Mouse (Mus musculus): ENCODE data around the gene Rin2. TPM values are rescaled to one million over a fixed set of nuclear protein-coding genes. Genes with fewer than 3 reads are reported as not detected.
"Not testable (repeated sequence)": the region's sequence is repeated elsewhere in the genome, so short reads cannot be mapped to it uniquely, and the experiment has no call there.

Rin2 gene
- total RNA-seq, 2 experiments from 2014 or later = 20.6 to 27.9 TPM

DNA sequence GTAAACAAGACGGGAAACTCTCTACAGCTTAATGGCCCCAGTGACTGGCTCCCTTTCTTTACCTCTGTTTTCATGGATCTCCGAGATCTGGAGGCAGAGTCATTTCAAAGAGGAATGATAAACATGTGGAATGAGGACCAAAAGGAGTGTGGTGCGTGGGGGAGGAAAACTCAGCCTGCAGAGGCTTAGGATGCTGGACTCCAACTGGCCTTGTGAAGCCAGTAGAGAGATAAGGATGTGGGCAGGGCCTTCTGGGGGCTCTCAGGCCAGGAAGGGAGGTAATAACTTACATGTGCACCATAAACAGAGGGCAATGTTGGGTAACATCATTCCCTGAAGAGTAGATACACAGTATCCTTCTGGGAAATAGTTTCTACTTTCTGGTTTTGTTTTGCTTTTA lies 7.9 kb downstream of the Rin2 start:
- intact Hi-C loops (cut with DNase I) = no loop called here
- no peak for DNase-seq

DNA sequence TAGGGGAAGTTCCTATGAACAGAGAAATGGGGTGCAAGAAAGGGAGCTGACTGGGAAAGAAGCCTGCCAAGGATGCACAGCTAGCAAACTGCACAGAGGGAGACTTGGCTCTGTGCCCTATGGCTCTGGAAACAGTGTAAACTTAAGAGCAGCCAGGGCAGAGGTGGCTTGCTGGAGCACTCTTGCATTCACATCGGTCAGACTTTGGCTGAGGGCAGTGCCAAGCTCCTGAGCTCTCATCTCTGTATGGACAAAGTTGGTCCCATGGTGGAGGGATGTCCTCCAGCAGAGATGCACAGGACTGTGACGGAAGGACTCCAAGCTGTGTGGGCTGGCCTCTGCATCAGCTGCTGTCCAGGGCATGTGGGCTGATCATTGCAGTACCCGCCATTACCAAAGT lies 8.5 kb downstream of the Rin2 start:
- peak; percentile 23 to 43 for DNase-seq
- intact Hi-C loops (cut with DNase I) = no loop called here

DNA sequence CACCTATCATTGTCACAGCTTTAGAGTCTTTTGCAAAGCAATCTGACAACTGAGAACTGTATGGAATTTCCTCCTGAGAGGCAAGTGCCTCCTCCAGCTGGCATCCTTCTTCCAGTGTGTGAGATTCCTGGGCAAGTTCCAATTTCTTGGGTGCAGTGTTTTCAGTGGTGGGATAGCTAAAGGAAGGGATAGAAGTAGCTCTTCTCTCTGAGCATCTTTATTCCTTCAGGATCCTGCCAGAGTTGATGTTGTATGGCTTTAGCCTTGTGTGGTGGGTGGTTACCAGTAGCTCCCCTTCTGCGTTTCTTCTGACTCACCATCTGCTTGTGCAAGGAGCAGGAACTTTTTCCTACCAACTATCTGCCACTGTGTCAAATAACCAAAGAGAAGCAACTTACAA lies 9.1 kb downstream of the Rin2 start:
- DNase-seq = no peak
- intact Hi-C loops (cut with DNase I) = no loop called here

DNA sequence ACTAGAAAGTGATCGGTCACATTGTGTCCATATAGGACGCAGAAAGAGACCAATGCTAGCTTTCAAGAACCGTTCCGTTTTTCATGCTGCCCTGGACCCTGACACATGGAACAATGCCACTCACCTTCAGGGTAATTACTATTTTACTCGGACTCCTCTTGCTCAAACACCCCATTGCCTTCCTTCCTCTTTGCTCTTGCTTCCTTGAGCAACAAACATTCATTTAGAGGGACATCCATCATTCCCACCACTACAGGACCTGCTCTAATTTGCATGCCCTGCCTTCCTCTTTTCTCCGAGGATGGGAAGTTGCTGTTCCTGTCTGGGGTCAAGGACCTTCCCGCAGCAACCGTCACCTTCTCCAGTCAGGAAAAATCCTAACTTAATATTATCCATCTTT lies 9.9 kb downstream of the Rin2 start:
- intact Hi-C loops (cut with DNase I) = no loop called here
- DNase-seq = no peak

DNA sequence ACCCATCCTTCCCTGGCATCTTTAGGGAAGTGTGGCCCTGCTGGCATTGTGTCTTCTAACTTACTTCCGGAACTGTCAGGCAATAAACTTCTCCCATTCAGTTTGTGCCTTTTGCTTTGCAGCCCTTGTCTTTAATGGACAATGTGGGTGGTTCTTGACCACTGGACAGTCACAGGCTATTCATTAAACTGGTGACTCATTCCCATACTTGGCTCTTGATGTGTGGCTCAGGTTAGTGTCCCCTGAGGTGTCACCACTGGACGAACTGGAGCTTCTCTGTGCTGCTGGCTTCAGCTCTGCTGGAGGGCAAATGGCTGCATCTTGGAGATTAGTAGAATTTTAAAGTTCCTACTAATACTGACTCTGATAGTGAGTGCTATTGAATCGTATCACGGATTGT lies 11.0 kb downstream of the Rin2 start:
- intact Hi-C loops (cut with DNase I) = no loop called here
- no peak for DNase-seq

DNA sequence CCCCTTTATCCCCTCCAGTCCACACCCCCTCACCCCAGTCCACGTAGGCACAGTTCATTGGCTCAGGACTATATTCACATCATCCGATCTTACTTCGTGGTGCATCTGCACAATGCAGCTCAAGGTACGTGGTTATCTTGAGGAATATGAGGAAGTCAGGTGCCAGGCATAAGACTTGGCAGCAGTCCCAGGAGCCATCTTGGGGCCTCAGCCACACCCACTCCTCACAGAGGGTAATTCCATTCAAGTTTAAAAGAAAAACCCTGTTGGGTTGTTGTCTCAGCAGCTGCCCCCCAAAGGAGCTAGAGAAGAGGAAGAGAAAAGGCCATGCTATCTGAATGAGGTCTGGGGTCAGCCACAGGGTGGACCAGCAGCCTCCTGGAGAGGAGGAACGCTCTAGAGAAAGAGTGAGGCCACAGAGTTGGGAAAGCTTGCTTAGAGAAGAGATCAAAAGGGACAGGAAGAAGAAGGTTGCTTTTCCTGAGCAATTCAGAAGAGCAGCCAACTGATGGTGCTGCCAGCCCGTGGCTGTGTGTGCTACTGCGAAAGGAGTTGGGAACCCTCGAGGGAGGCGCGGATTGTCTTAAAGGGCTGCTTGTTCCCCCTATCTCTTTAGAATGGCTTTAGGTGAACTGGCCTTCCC lies 16.5 kb downstream of the Rin2 start:
- DNase-seq = no peak
- intact Hi-C loops (cut with DNase I) = no loop called here

DNA sequence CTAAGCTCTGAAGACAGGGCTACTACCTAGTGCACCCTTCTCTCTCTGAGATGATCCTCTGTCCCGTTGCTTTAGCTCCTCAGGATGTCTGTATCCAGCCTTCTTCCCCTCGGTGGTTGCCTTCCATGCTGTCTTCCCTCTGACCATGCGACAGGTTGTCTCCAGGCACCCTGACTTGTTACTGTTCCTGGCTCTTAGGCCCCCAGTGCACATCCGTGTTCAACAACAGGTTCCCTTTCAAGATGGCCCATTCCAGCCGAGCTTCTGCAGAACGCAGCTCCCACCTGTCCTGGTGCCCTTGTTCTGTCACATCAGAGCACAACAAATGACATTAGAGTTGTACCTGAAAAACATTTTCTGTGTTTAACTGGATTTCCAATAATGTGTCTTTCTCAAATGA lies 22.1 kb downstream of the Rin2 start:
- no peak for DNase-seq
- intact Hi-C loops (cut with DNase I) = loop anchor here (5.0 kb wide), 1 partner anchor 205 kb away; the partner anchor contains the start of gene Naa20

DNA sequence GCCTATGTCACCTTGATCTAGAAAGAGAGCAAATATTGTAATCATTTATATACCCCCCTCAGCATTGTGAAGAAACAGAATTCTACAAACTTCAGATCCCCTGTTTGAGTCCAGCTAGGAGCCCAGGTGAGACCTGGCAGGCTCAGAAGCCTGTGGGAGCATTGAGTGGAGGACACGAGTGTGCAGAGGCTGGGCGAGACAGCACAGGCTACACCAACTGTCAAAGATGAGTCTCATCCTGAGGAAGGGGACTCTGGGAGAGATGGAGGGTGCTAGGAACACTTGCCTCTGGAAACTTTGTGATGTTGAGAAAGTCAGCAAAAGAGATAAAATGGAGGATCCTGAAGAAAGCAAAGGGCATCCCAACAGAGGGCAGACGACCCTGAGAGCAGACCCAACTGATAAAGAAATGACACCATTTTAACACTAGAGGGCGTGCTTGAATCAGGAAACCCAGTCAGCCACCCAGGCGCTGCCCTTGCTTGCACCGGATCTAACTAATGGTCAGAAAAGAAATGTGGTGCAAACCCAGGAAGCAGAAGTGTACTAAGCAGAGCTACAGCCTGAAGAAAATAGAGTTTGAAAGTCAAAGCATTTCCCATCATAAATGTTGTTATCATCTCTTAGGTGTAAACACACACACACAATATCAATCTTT lies 24.5 kb downstream of the Rin2 start:
- intact Hi-C loops (cut with DNase I) = loop anchor here (1.0 to 5.0 kb wide), 3 partner anchors 95 to 203 kb away; partner anchors contain the start of gene Naa20
- peak; percentile 35 to 45 for DNase-seq

DNA sequence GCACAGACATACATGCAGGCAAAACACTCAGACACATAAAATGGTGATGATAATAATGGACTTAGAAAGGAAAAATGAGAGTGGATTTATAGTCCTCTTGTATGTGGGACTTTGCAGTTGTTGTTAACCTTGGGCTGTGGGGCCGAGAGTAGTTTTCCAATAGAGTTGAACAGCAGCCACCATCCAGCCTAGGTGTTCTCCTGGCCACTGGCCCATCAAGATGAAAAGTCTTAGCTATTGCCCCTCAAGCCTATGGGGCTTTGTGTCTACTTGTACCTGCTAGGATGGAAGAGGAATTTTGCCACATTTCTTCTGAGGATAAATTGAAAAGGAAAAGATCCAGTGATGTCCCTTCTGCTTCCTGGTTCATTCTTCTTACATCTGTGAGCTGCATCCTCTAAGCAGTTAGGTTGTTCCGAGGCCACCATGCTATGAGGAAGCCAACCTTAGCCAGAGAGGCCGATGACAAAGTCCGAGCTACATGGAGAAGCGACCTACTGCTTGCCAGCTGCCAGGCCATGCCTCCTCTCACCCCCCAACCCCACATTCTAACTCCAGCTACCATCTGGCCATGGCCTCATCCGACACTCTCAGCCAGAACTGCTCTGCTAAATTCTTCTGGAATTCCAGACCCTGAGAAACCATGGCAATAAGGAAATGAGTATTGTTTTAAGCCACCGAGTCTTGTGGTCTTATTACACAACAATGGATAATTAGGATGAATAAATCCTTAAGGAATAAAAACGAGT lies 25.4 kb downstream of the Rin2 start:
- intact Hi-C loops (cut with DNase I) = no loop called here

DNA sequence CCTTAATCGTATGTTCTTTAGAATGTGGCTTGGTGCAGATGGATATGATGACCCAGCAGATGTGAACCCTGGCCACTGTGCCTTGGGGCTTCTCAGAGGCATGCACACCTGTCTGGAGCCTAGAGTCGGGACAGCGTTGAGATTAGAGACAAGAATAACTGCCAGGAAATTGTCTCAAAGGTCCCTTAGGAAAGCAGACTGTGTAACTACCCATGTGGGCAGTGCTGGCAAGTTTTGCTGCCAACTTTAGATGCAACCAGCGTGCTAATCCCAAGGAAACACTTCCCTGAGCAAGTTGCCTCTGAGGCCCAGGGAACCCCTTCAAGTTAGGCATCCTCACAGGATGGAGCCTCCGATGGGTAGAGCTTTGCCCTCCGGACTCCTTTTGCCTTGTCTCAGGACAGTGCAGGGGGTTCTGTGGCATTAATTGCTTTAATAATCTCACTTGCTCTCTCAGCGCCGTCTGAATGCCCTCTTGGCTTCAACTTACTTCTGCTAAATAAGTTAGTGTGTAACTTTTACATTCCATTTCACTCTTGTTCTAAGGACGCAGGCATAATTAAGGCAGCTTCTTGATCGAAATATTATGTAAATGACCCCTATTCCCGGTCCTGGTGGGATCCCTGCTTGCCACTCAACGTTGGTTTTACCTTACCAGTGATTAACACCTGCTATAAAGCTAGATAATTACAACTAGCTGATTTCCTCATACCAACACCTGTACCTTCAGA lies 26.8 kb downstream of the Rin2 start:
- intact Hi-C loops (cut with DNase I) = no loop called here

More for the DNA sequence above, 25.4 kb downstream of the Rin2 start:
- no peak for DNase-seq

DNA sequence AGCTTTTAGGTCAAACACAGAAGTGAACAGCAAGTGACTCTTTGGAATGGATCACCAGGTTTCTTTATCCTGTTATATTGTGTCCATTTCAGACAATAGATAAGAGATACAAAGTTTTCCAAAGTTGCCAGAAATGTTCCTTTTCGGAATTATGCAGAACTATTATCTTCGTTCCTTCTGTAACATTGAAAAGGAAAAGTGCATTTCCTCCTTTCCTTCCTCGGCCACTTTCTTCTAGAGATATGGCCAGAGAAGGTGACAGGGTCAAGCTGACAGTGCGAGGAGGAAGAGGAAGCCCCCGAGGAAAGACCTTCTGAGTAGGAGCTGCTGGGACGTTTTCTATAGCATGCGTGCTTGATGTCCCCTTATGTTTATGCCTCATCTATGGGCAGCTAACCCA lies 29.7 kb downstream of the Rin2 start:
- intact Hi-C loops (cut with DNase I) = no loop called here
- no peak for DNase-seq

More for the DNA sequence above, 26.8 kb downstream of the Rin2 start:
- DNase-seq = no peak

DNA sequence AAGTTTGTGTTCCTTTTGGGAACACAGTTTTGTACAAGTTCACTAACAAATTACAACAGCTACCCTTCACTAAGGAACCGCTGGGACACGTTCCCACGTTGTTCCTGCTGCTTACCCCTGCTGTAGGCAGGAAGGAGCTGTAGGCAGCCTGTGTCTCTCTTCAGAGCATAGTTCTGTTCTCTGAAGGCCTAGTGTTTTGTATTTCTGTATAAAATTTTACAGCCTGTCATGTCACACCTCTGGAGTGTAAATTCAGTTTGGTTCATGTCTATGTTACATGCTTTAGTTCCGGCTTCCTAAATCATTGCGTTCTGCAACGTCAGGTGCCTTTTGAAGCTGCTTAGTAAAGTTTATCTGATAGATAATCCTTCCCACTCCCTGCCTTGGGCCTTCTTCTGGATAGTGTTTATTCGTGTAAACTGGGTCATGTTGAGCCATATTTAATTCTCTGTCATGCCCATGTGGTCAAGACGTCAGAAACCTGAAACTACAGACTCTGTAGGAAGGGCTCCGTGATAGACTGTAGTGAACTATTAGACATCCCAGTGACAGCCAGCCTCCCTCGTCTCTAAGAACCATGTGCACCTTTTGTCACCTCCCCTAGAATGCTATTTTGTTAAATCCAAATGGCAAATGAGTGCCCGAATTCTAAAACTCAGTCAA lies 34.8 kb downstream of the Rin2 start:
- DNase-seq = no peak
- intact Hi-C loops (cut with DNase I) = no loop called here

DNA sequence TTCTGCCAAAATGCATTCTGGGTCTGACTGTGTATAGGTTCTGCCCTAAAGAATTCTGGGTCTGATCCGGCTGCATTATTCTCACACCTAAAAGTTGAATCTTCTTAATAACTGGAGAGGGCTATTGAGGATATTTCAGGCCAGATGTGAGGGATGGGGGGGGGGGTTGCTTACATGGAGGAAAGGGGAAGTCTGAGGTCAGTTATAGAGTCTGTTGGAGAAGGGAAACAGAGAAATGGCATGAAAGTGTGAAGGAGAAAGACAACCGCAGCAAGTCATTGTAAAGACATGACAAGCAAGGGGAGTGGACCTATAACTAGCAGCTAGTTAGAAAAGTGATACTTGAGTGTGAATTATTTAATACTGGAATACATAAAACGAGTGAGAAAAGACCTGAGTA lies 36.5 kb downstream of the Rin2 start:
- intact Hi-C loops (cut with DNase I) = no loop called here
- DNase-seq = no peak

DNA sequence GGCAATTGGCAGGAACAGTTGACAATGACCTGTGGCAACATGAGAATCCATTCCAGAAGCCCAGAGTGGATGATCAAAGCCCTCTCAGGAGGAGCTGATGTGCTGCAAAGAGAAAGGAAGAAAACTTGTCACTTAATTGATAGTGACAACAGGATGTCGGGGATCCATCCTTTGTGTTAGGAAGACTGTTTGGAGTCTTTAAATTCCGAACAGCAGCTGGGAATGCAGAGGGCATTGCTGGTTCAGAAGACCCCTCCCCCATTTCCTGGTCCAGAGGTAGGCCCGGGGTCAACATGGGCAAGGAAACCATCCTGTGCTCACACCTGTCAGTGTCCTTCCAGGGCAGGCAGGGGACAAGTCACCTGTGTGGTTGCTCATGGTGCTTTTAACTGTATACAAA lies 37.0 kb downstream of the Rin2 start:
- intact Hi-C loops (cut with DNase I) = no loop called here
- no peak for DNase-seq

DNA sequence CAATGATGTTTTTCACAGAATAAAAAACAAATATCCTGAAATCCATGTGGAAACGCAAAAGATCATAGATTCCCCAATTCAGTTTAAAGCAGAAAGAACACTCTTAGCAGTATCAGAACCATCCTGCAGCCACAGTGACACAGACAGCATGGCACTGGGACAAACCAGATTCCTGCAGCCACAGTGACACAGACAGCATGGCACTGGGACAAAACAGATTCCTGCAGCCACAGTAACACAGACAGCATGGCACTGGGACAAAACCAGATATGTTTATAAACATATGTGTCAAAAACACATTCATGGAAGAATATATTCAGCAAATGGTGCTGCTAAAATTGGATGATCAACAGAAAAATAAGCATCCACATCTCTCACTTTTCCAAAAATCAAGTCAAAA lies 42.5 kb downstream of the Rin2 start:
- no peak for DNase-seq
- intact Hi-C loops (cut with DNase I) = loop anchor here (2.0 kb wide), 1 partner anchor 35 kb away; no protein-coding TSS in a partner anchor

DNA sequence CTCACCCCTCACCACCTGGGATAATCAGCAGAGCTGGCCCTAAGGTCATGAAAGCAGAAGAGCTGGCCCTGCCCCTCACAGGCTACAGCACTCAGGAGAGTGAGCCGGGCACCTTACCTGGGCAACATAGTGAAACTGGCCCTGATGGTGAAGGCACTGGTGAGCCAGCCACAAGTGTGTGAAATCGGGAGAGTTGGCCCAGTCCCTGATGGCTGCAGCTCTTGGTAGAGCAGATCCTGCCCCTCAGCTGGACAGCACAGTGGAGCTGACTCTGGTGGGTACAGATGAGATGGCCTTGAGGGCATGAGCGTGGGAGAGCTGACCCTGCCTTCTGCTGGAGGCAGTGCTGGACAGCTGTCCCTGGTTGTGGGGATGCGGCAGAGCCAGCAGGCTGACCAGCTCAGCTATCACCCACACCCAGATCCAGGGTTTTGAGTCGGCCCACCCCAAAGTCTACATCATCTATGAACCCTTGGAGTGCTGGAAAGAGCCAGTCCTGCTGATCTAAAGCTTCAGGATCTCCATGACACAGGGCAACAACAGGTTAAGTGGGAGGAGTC lies 43.7 kb downstream of the Rin2 start:
- DNase-seq = no peak
- intact Hi-C loops (cut with DNase I) = no loop called here

DNA sequence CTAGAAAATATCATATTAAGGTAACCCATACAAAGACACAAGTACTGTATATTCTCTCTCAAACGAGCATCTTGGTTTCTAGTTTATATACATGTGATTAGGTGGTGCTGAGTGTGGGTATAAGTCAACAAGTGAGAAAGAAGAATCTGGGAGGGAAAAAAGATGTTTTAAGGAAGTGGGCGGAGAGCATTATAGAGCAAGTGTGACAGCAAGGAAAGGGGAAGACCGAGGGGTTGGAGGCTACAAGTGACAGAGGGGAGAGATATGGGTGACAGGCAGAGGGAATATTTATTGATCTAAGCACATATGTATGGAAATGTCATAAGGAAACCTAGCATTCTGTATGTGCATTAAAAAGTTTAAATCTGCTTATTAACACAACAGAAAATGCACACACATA lies 45.1 kb downstream of the Rin2 start:
- DNase-seq = no peak

DNA sequence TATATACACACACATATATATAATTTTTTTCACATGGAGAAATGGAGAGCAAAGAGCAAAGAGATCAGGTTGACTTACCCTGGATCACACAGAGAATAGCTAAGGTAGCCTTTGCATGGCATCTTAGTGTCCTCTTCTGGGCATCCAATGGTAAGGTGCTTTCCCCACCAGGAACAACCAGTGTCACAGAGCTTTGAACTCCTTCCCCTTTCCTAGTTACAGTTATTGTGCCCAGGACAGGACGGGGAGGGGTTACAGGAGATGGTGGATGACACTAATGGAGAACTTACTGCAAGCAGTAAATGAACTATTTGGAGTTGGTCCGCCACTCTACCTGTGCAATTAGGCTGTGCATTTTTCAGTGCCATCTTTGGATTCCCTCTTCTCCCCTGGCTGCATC lies 45.7 kb downstream of the Rin2 start:
- DNase-seq = no peak
- intact Hi-C loops (cut with DNase I) = no loop called here

More for the DNA sequence above, 45.1 kb downstream of the Rin2 start:
- intact Hi-C loops (cut with DNase I) = no loop called here

DNA sequence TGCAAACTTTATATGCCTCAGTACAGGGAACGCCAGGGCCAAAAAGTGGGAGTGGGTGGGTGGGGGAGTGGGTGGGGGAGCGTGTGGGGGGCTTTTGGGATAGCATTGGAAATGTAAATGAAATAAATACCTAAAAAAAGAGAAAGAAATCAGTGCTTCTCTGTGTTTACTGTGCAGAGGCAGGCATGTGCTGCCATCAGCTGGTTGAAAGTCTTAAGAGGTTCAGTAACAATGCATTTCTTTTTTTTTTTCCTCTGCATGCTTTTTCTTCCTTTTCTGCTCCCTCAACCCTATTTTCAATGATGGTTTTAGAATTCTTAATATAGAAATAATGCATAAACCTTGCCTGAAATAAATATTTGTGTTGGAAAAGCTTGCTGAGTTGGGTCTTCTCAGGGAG lies 47.3 kb downstream of the Rin2 start:
- DNase-seq; intact Hi-C loops (cut with DNase I): not testable (repeated sequence)

DNA sequence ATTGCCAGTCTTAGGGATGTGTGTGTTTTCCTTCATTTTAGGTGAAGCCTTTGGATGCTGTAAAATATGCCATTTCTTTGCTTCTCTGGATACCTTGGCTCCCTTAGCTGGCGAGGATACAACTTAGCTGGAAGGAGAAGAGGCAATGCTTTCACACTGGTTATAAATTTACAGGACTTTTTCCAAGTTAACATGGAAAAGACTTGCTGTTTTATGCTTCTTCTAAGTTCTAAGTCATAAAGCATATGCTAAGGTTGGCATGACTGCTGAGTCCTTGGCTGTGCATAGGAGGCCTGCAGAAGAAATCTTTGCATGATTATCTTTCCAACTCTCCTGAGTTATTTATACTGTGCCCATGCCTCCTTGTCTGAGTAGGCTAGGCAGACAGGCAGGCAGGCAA lies 49.3 kb downstream of the Rin2 start:
- DNase-seq = no peak
- intact Hi-C loops (cut with DNase I) = no loop called here
